Mouse (Mus musculus) intestine, postnatal 0 days (tissue): ENCODE measurements at regions not wholly inside any gene's neighbourhood (a gene's known extent, or its start where the extent isn't known, plus 50 kb on each side); places are given as distances from the start of the nearest gene placed in this dataset.

ENCODE experiments used
- ATAC-seq: fragments of 200-750 bp; cut with Nextera tagmentation; 2 replicates; pipeline ENCODE4 v1.8.0; 2017; ENCODE audit warnings: mild to moderate bottlenecking, moderate TSS enrichment, moderate library complexity
- H3K27ac ChIP-seq: fragments of 300-500 bp; sonication (generic); 2 replicates; pipeline ENCODE4 v1.5.1; 2014; ENCODE audit warnings: mild to moderate bottlenecking, low read depth, low read length, moderate library complexity
- H3K27me3 ChIP-seq: fragments of 300-500 bp; sonication (generic); replicated peaks from 2 replicates; pipeline ENCODE4 v1.6.1; 2014; ENCODE audit warnings: low read length, mixed read lengths; ENCODE audit not compliant: control insufficient read depth, insufficient read depth
- H3K36me3 ChIP-seq: fragments of 300-500 bp; sonication (generic); 2 replicates; pipeline ENCODE4 v1.6.1; 2014; ENCODE audit warnings: mild to moderate bottlenecking, moderate library complexity; ENCODE audit not compliant: control insufficient read depth, insufficient read depth
- H3K4me1 ChIP-seq: fragments of 300-500 bp; sonication (generic); replicated peaks from 2 replicates; pipeline ENCODE4 v1.6.1; 2014; ENCODE audit warnings: antibody characterized with exemption, low read length, mixed read lengths; ENCODE audit not compliant: control insufficient read depth, insufficient read depth
- H3K4me2 ChIP-seq: fragments of 300-500 bp; sonication (generic); replicated peaks from 2 replicates; pipeline ENCODE4 v1.6.1; 2014; ENCODE audit warnings: low read depth, mild to moderate bottlenecking, moderate library complexity
- H3K4me3 ChIP-seq: fragments of 300-500 bp; sonication (generic); 2 replicates; pipeline ENCODE4 v1.5.1; 2014; ENCODE audit warnings: low read depth, low read length
- H3K9ac ChIP-seq: fragments of 300-500 bp; sonication (generic); 2 replicates; pipeline ENCODE4 v1.6.1; 2014; ENCODE audit warnings: mild to moderate bottlenecking, low read depth, low read length
- H3K9me3 ChIP-seq: fragments of 300-500 bp; sonication (generic); 2 replicates; pipeline ENCODE4 v1.6.1; 2016; ENCODE audit warnings: mixed run types; ENCODE audit not compliant: control insufficient read depth
- CTCF ChIP-seq: sonication (generic); IDR thresholded peaks from 2 replicates; pipeline ENCODE4 v1.5.1; 2016; ENCODE audit warnings: low read depth, mild to moderate bottlenecking, control low read depth, antibody characterized with exemption, moderate library complexity
- WGBS: fragments of 180-500 bp; shearing (Covaris S2); extraction: QIAGEN DNeasy Blood & Tissue Kit; methylation state at CpG from one replicate; pipeline ENCODE4 v1.1.7; 2014; 5-methylcytosine and 5-hydroxymethylcytosine counted together

DNA sequence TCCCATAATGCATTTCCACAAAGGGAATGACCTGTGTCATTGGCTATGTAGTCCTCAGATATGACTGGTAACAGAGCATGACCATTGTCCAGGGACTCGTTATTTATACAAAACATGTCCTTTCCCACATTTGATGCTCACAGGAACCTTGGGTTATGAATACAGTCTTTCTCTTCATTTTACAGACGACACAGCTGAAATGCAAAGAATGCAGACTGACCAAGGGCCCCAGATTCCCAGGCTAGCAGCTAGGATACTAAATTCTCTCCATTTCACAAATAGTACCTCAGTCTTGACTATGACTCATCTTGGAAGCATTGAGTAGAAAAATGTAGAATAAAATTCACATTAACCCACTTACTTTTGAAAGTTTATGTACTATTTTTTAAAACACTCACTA lies 182.7 kb upstream of the Sox4 start:
- no peak for ATAC-seq
- WGBS, result 80% methylated on average over 2 of the region's 2 CpGs

DNA sequence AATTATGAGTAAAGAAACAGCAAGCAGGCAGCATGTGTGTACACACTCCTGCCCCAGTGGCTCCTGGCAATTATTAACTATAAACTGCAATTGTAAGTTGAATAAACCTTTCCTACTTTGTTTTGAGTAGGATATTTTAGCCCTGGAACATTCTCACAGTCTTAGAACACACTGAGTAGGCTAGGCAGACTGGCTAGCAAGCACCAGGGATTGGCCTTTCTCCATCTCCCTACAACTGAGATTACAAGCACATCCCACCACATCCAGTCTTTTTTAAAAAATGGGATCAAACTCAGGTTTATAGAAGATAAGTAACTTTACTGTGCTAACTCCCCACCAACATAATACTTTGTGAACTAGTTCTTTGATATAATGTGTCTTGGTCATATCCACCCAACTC lies 174.0 kb upstream of the Sox4 start:
- Histone ChIP-seq H3K9me3 (no peaks in the 10 kb centered on the region), H3K36me3 (no peaks in the 10 kb centered on the region), H3K27me3 (no peaks in the 10 kb centered on the region), H3K4me3 (no peak overlapping the region), H3K4me1 (no peaks in the 10 kb centered on the region), H3K27ac (no peak overlapping the region), H3K9ac (no peak overlapping the region), H3K4me2 (no peak overlapping the region)
- no peak for ATAC-seq
- no peak for TF ChIP-seq CTCF

More for the DNA sequence above, 182.7 kb upstream of the Sox4 start:
- no peak overlapping the region for H3K4me2 ChIP-seq
- no peak overlapping the region for H3K27ac ChIP-seq
- H3K4me3 ChIP-seq, result no peak overlapping the region
- no peaks in the 10 kb centered on the region for H3K4me1 ChIP-seq
- no peak overlapping the region for H3K9ac ChIP-seq
- no peaks in the 10 kb centered on the region for H3K36me3 ChIP-seq
- no peak for TF ChIP-seq CTCF
- no peaks in the 10 kb centered on the region for H3K9me3 ChIP-seq
- no peaks in the 10 kb centered on the region for H3K27me3 ChIP-seq

DNA sequence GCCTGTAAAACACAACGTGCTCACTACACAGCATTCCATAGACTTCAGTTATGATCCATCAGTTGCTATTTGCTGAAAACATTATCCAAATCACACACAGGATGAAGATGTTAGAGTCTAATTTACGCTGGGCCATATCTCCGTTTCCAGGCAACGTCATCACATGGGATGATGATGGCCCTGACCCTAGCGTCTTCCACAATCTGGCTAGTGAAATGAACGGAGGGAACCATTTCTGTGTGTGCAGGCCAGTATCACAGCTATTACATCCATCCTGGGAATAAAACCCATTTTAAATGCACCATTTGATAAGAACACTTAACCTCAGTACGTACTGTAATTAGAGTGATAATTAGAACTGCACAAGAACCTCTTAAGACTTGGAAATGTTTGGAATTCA lies 170.0 kb upstream of the Sox4 start:
- no peak for TF ChIP-seq CTCF
- ATAC-seq, result no peak
- no peaks in the 10 kb centered on the region for H3K9me3 ChIP-seq
- H3K27ac ChIP-seq, result no peak overlapping the region
- no peaks in the 10 kb centered on the region for H3K27me3 ChIP-seq
- no peaks in the 10 kb centered on the region for H3K36me3 ChIP-seq
- H3K4me2 ChIP-seq, result no peak overlapping the region
- no peaks in the 10 kb centered on the region for H3K4me1 ChIP-seq
- no peak overlapping the region for H3K9ac ChIP-seq
- WGBS, result 66% methylated on average over 7 of the region's 7 CpGs
- no peak overlapping the region for H3K4me3 ChIP-seq

DNA sequence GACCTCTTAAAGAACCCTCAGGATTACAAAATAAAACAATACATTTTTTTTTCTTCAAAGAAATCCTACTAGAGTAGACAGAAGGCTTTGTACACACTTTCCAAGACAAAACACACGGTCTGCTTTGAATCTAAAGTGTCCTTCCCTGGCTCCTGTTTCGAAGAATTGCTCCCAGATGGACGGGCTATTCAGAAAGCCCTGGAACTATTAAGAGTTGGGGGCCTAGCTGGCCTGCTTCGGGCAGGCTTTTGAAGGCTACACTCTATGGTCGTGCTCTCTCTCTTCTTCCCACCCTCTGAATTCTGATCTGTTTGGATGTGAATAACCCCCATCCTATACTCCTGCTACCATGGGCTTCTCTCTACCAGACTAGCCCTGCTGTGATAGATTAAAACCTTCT lies 167.6 kb upstream of the Sox4 start:
- H3K27me3 ChIP-seq, result no peaks in the 10 kb centered on the region
- no peak overlapping the region for H3K27ac ChIP-seq
- H3K9ac ChIP-seq, result no peak overlapping the region
- no peak for ATAC-seq
- H3K9me3 ChIP-seq, result no peaks in the 10 kb centered on the region
- 90% methylated on average over 5 of the region's 5 CpGs for WGBS
- no peaks in the 10 kb centered on the region for H3K36me3 ChIP-seq
- H3K4me2 ChIP-seq, result no peak overlapping the region
- no peak for TF ChIP-seq CTCF
- H3K4me1 ChIP-seq, result no peaks in the 10 kb centered on the region
- H3K4me3 ChIP-seq, result no peak overlapping the region

DNA sequence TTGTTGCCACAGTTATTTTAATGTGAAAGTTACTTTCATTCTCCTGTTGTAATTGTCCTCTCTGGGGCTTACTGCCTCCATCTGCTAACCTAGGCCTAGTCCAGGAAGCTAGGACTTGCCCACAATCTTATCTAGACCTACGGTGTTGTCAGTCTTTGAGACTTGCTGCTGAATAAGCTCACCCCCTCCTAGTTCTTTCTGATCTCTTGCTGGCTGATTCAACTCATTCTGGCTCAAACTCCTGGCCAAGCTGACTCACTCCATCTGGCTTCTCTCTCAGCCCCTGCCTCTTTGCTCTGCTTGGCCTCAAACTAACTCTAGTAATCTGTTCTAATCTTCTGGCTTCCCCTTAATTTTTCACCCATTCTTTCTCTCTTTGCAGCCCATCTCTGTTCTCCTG lies 165.8 kb upstream of the Sox4 start:
- Histone ChIP-seq H3K27me3 (no peaks in the 10 kb centered on the region), H3K9me3 (no peaks in the 10 kb centered on the region), H3K4me2 (no peak overlapping the region), H3K27ac (no peak overlapping the region), H3K4me1 (no peaks in the 10 kb centered on the region), H3K9ac (no peak overlapping the region), H3K4me3 (no peak overlapping the region), H3K36me3 (no peaks in the 10 kb centered on the region)
- WGBS, result 41% methylated on average over 1 of the region's 1 CpGs
- ATAC-seq, result no peak
- TF ChIP-seq CTCF, result no peak

DNA sequence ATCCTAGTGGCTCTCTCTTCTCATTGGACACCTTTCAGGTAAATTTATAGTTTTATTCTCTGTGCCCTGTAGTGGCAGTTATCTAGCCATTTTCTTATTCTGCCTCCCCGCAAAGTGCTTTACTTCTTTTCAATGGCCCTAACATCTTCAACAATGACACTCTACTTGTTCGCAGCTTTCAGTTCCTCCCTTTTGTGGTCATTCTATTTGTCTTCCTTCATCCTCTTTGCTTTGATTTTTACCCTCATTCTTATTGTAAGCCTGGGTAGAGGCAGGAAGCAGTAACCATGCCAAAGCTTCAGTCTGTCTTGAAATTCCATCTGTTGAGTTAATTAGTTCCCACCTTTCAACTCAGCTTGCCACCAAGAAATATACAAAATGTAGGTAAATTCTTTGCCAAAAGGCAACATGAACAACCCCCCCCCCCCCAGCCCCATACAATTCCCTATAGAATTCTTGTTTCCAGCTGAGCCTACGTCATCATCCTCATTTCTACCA lies 161.5 kb upstream of the Sox4 start:
- Histone ChIP-seq H3K4me2 (no peak overlapping the region), H3K4me3 (no peak overlapping the region), H3K27ac (no peak overlapping the region), H3K27me3 (no peaks in the 10 kb centered on the region), H3K36me3 (no peaks in the 10 kb centered on the region), H3K9me3 (no peaks in the 10 kb centered on the region), H3K4me1 (no peaks in the 10 kb centered on the region), H3K9ac (no peak overlapping the region)
- TF ChIP-seq CTCF, result no peak
- 92% methylated on average over 3 of the region's 3 CpGs for WGBS
- ATAC-seq, result no peak

DNA sequence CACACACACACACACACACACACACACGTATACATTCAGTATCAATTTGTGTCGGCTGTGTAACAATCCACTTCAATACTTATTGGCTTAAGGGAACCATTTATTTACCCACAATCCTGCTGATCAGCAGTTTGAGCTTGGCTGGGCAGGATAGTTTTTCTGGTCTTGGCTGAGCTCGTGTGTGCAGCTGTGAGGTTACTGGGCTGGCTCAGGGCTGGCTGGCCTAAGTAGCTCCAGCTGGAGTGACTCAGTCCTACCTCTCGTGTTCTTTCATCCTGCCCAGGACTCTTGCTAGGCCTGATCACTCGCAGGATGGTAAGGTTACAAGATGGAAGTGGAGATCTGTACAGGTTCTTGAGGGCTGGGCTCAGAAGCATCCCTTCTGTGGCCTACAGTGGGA lies 156.6 kb upstream of the Sox4 start:
- Histone ChIP-seq H3K4me1 (no peaks in the 10 kb centered on the region), H3K9me3 (no peaks in the 10 kb centered on the region), H3K4me3 (no peak overlapping the region), H3K9ac (no peak overlapping the region), H3K4me2 (no peak overlapping the region), H3K36me3 (no peaks in the 10 kb centered on the region), H3K27me3 (no peaks in the 10 kb centered on the region), H3K27ac (no peak overlapping the region)
- no peak for TF ChIP-seq CTCF
- WGBS, result 58% methylated on average over 5 of the region's 5 CpGs
- ATAC-seq, result no peak
